Mouse (Mus musculus): ENCODE measurements at regions not wholly inside any gene's neighbourhood (a gene's known extent, or its start where the extent isn't known, plus 50 kb on each side); places are given as distances from the start of the nearest gene placed in this dataset.
"Not testable (repeated sequence)": the region's sequence is repeated elsewhere in the genome, so short reads cannot be mapped to it uniquely, and the experiment has no call there.

DNA sequence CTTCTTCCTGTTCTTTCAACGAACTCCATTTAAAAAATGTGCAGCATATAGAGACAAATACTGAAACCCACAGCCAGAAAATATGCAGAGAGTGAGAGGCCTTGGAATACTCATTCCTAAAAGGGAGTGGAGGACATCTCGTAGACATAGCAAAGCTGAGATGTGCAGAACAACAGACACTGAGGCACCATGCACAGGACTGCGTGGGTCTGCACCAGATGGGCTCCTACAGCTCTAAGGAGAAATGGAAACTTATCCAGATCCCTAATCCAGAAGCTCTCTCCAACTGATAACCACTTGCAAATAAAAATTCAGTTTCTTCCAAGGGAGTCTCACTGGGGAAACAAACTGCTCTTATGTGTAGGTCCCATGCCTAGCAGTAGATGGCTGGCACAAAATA is 101.6 kb downstream of the Slc25a24 start:
- DNase-seq (ENCODE audit: low read depth, low spot score) = no peak

DNA sequence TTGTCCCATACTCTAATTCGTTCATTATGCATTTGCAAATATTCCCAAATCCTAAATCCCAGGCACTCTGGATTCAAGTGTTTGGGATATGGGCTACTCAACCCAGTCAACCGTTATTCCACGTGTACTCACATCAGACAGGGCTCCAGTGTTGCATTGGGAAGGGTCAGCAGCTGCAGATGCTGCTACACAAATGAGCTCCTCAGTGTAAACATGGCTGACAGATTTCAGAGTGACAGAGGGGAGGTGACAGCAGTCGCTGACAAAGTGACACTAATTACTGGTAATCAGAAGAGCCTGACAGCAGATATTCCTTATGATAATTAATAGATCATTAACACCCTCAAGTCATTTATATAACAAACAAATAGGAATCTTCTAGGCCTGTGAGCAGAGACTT is 106.2 kb upstream of the Vav3 start:
- no peak for DNase-seq (ENCODE audit: low read depth, low spot score)

DNA sequence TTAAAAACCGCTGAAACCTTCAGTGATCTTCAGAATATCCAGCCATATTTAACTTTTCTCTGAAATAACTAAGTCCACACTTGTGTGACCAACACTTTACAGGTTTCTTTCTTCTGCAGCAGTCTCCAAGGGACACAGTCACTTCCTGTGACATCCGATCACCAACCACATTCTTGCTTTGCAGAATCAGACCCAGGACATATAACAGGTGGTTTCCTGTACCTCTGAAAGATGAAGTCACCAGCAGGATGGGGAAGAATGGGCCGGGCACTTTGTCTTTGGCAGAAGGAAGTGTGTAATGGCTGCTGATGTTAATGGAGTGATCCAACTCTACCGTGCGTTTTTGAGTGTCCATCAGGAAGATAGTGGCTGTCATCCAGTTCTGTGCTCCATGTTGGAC is 103.5 kb upstream of the Vav3 start:
- DNase-seq (ENCODE audit: low read depth, low spot score) = no peak

DNA sequence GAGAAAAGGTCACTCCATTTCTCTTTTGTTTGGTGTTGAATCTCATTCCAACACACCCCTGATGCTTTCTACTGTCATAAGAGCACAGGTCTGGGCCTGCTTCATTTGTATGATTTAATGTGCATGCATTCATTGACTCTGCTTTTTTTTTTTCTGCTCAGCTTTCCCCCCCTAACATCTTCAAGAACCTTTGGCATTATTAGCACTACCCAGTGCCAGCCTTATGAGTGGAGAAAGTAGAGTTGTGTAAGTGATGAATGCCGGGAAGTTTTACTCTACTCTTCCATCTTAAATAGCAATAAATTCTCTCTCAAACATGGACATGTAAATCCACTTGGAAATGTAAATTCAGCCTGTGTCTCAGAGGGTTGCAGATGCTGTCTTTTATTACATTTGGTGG is 97.0 kb upstream of the Vav3 start:
- no peak for DNase-seq (ENCODE audit: low read depth, low spot score)

DNA sequence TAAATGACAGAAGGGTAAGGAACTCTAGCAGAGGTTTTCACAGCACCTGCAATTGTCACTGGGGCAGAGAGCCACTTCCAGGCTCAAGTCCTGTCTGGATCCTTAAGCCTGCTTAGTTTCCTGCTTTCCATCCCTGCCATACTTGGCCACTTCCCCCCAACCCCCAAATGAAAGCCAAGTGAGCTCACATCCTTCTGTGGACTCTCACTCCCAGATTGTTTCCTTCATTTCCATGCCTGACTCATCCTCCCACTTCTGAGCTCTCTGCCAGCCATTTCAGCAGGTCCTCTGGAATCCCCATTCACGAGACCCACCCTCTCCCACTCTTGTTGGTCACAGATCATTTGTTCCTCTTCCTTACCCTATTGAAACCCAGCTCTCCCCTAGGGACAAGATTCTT is 91.7 kb upstream of the Vav3 start:
- no peak for DNase-seq (ENCODE audit: low read depth, low spot score)

DNA sequence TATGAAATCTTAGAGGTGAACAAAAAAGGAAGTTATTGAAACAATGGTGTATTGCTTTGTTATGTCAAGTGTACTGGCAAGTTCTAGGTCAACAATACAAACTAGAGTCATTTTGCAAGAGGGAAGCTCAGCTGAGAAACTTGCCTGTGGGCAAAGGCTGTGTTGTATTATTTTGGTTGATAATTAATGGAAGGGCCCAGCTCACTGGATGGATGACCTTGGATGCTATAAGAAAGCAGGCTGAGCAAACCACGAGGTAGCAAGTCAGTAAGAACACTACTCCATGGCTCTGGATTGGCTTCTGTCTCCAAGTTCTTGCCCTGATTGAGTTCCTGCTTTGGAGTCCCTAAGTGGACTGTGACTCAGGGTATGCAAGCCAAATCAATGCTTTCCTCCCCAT is 91.1 kb upstream of the Vav3 start:
- DNase-seq (ENCODE audit: low read depth, low spot score) = no peak

DNA sequence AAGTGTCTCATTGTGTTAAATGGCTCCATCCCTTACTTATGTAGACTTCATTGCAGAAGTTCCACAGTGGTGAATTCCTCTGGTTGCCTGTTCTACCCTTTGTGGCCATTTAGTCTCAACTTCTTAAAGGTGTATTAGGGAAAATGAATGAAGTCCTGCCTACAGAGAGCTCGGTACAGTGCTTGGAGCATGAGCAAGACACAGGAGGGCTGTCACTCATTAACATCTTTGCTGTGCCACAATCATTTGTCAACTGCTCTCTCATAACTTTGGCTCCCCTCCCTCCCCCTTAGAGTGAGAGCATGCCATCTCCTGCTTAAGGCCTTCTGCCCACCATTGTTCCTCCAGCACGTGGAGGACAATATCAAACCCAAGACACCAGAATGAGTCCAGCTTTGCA is 90.5 kb upstream of the Vav3 start:
- DNase-seq (ENCODE audit: low read depth, low spot score) = no peak

DNA sequence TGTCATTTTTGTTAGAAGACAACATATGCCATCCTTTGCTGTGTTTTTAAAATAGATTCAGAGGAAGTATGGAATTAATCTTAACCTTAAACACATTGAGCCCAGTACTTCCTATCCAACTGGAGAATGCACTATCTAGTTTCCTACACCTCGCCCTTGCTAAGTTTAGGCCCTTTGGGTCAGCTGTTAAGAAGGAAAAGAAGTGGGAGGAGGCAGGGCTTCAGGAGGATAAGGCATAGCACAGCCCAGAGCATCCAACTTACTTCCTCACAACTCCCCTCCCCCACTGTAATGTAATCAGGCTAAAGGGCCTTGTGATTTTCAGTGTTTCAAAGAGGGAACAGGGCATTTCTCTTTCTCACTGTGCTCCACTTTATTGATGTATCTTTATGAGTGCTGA is 88.7 kb upstream of the Vav3 start:
- peak; percentile 25 for DNase-seq (ENCODE audit: low read depth, low spot score)

DNA sequence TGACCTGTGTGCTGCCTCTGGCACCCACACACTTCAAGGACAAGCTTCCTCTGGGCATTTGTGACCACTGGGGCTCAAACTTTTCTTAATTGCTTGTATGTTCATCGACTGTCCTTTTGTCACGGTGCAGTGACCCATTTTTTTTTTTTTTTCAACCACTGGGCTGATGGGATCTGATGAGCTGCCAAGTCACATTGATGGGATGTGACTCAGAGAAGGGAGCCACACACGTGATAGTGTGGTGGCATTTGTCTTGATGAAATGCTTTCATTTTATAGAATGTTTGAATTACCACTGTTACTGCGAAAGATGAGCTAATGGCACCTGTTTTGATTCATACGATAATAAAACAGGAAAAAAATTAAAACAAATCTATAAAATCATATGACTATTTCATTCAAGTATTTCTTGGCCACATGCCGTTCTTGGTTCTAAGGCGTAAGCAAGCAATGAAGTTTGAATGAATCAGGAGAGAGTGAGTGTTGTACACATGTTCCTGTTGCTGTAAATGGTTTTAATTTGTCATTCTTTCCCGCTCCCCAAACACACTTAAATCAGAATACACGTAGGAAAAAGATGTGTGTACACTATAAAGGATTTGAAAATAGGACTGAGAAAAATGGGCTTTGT is 86.3 kb upstream of the Vav3 start:
- peak; percentile 23 for DNase-seq (ENCODE audit: low read depth, low spot score)

DNA sequence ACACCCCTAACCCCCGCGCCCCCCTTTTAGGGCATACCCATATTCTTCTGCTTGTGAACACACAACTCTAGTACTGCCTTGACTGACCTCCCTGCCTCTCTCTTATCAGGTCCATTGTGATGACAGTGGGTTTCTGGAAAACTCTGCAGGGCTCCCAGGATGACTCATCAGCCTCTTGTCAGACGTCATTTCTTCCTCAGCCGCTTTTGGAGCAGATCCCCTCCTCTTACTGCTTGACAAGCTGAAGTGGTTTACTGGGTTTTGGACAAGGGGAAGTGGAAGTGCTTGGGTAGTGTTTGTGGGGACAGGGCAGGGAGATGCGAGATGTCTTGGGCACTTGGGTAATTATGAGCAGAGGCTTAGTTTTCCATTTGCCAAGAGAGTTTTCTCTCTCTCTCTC is 85.5 kb upstream of the Vav3 start:
- peak; percentile 62 for DNase-seq (ENCODE audit: low read depth, low spot score)

DNA sequence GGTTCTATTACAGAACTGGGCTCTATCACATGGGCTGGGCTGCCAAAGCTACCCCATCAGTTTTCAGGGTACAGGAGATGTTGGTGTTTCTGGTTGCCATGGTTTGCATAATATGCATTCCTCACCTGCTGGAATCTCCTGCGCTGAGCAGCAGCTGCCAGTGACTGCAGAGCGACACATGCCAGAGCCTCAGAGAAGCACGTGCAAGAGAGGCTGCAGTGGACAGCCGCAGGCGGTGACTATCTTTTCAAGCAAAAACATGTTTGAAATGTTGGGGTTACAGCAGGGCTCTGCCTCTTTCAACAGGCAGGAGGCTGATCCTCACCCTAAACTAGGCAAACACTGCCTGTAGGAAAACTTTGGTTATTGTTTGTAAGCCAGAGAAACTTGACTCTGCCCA is 83.7 kb upstream of the Vav3 start:
- no peak for DNase-seq (ENCODE audit: low read depth, low spot score)

DNA sequence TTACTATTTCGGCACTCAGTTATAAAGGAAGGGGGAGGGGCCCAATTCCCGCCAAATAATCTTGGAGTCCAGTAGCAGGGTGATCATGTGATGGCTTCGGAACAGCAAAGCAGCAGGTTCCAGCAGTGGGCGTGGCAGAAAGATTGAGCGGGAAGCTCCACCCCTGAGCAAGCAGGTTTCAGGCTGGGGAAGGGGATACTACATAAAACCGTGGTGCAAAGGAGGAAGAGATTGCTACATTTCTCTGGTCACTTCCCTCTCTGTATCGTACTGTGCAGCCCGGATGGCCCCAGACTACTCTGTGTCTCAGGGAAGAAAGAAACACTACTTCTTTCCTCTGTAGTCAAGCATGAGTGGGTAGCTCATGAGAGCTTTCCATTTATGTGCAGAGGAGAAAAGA is 73.5 kb upstream of the Vav3 start:
- not testable (repeated sequence) for DNase-seq (ENCODE audit: low read depth, low spot score)

DNA sequence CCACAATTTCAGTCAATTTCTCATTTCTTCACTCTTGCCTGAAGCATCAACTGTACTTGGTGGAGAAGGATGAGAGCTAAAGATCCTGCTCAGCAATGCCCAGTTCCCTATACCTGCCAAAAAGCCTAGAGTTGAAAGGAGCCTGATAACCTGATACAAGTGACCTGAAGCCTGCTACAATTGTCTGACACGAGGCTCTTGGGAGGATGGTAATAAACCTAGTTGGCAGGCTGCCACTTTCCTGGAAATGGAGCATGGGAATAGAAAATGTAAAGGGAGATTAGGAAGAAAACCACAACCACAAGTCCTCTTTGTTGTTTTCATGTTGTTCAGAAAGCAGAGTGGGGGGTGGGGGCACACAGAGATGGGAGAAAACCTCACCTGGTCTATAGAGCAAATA is 69.7 kb upstream of the Vav3 start:
- DNase-seq (ENCODE audit: low read depth, low spot score) = no peak

DNA sequence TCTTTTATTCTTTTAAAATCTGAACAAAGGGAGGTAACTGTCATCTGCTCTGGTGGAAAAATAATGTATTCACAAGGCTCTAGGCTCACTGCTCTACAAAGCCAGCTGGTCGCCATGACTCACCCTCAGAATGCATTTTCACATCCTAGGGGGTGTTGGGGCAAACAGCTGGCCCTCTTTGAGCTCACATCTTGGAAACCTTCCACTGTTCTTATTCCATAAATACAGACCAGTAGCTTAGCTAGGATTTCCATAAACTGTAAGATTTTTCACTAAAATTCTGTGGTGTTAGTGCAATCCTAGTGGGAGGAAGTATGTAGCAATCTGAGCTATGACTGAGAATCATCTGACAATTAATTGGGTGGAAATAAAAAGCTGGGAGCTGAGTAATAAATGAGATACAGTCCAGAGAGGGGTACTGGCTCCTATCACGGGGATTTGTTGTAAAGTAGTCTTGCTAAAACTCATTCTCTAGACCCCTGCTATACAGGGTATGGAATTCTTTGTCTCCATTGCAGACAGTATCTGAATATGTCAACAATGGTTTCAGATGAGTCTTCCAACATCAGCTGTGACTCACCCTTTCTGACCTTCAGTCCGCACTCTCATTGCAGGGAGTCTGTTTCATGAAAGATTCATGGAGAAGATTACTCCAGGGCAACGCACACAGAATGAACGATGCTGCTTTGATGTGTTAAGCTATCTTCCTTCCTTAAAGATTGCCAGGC is 67.2 kb upstream of the Vav3 start:
- DNase-seq (ENCODE audit: low read depth, low spot score) = no peak

DNA sequence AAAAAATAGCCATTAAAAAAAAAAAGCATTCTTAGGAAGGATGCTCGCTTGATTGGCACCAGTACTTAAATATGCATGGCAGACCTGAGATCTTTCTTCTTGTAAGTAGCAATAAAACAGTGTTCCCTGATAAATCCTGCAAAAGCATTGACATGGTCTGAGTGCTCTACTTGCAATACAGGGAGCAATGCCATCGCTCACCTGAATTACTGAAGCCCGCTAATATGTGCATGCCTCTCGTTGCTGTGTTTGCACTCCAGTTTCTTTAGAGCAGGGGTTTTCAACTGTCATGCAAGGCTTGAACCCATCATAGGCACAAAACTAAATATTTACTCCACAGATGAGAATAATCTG is 66.7 kb upstream of the Vav3 start:
- no peak for DNase-seq (ENCODE audit: low read depth, low spot score)

DNA sequence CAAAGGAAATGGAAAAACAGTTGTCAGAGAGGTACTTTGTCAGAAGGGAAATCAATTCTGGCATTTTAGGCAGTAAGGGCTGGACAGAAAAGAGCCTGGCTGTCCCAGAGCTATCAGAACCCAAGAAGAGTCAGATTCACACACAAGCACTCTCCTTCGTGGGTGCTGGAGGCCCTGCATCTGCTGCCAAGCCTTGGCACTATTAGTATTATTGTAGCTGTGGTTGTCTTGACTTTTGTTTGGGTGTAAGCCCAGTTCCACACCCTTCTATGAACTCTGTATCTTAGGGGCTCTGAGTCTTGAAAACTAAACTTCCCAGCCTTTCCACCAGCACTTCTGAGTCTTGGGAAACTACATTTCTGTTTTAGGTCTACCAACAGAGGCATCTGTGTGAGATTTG is 61.4 kb upstream of the Vav3 start:
- DNase-seq (ENCODE audit: low read depth, low spot score) = peak; percentile 22

DNA sequence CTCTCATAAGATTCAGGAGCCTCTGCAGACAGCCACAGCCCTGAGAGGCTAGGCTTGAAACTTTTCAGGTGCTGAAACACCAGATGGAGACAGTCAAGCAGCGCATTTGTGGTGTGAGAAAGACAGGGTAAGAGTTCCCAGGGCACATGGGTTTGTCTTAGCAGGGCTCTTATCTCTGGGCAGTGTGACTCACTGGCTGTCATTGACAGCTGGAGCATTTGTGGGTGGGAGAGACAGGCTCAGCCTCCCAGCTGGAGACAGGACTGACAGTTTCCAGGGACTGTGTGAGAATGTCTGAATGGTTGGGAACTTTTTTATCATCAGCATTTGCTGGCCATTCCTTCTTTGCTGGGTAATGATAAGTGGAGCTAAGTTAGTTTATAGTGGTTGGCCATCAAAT is 53.9 kb upstream of the Vav3 start:
- no peak for DNase-seq (ENCODE audit: low read depth, low spot score)
